8 mouse cellular contexts compared by ENCODE assay signal in genomic region chr12:79966289-79966615, GRCm38 (mm10).
A peak's percentile ranks its signal among the peaks of the same experiment; 100 is the strongest.
DNase-seq lines count a peak whose midpoint lies in the region; ATAC-seq and TF ChIP-seq lines count a peak whose summit lies in the region.
"Had no signal": no experiment of that assay in that cellular context is flagged by ENCODE, and none has a peak within 500 bp of the region (broad histone marks: within the 10 kb centered on the region; RNA-seq: fewer than 3 reads in every experiment).

No protein-coding gene starts in this region.

- no peak for DNase-seq in lung, postnatal 0 days (ENCODE audit: low spot score)
- no peak for DNase-seq in lung, postnatal 14 days
- no peak for DNase-seq in adipocyte (ENCODE audit: low spot score)
- DNase-seq in left cerebral cortex, postnatal 10 days (ENCODE audit: extremely low spot score in 1 of 2, low spot score in 2 of 2) = no peak
- DNase-seq: layer of hippocampus, adult 9-11 months had no signal

- H3K9me3 ChIP-seq in lung, postnatal 0 days (ENCODE audit: low read length) = no peaks in the 10 kb centered on the region
- H3K9me3 ChIP-seq in forebrain, embryonic 15.5 days = no peaks in the 10 kb centered on the region
- no peaks in the 10 kb centered on the region for H3K9me3 ChIP-seq in limb, embryonic 12.5 days
- H3K9me3 ChIP-seq in stomach, embryonic 14.5 days (ENCODE audit: control insufficient read depth, low read depth, low read length) = no peaks in the 10 kb centered on the region

- peak overlapping the region; percentile 75; the same call in 1 of the 2 replicates for H3K4me2 ChIP-seq in lung, postnatal 0 days (replicated peaks; ENCODE audit: low read depth, low read length)
- H3K4me2 ChIP-seq in forebrain, embryonic 15.5 days (replicated peaks) = peak overlapping the region; percentile 79
- H3K4me2 ChIP-seq in limb, embryonic 12.5 days = peak overlapping the region; percentile 59
- peak overlapping the region; percentile 52; the same call in 1 of the 2 replicates for H3K4me2 ChIP-seq in stomach, embryonic 14.5 days (replicated peaks; ENCODE audit: low read depth, low read length)

- 48% methylated on average over 6 of the region's 6 CpGs for WGBS in lung, postnatal 0 days
- 75% methylated on average over 6 of the region's 6 CpGs for WGBS in forebrain, embryonic 15.5 days
- 57% methylated on average over 6 of the region's 6 CpGs for WGBS in limb, embryonic 12.5 days
- WGBS in stomach, embryonic 14.5 days = 28% methylated on average over 6 of the region's 6 CpGs

- H3K4me3 ChIP-seq in lung, postnatal 0 days (ENCODE audit: low read depth, low read length) = peak overlapping the region; percentile 43; the same call in 1 of the 2 replicates
- no peak overlapping the region for H3K4me3 ChIP-seq in forebrain, embryonic 15.5 days
- H3K4me3 ChIP-seq in limb, embryonic 12.5 days (replicated peaks) = no peak overlapping the region
- no peak overlapping the region for H3K4me3 ChIP-seq in stomach, embryonic 14.5 days (ENCODE audit: low read depth, low read length)

- H3K4me1 ChIP-seq in lung, postnatal 0 days (ENCODE audit: insufficient read depth, low read depth, low read length) = peaks cover 45% of the 10 kb centered on the region
- H3K4me1 ChIP-seq in forebrain, embryonic 15.5 days = peaks cover 33% of the 10 kb centered on the region
- H3K4me1 ChIP-seq in limb, embryonic 12.5 days (replicated peaks) = peaks cover 65% of the 10 kb centered on the region
- H3K4me1 ChIP-seq in stomach, embryonic 14.5 days (ENCODE audit: control insufficient read depth, insufficient read depth, low read length) = peaks cover 56% of the 10 kb centered on the region

- ATAC-seq in lung, postnatal 0 days = no peak; the same call in 1 of the 2 replicates
- ATAC-seq in forebrain, embryonic 15.5 days (replicated peaks) = no peak
- no peak for ATAC-seq in limb, embryonic 12.5 days (ENCODE audit: insufficient number of reproducible peaks, insufficient read depth, low FRiP score, low TSS enrichment, low read depth)
- no peak for ATAC-seq in stomach, embryonic 14.5 days (ENCODE audit: insufficient number of reproducible peaks, insufficient read depth, low FRiP score, low read depth)

- H3K27me3 ChIP-seq in lung, postnatal 0 days (replicated peaks; ENCODE audit: insufficient read depth, low read length) = no peaks in the 10 kb centered on the region
- no peaks in the 10 kb centered on the region for H3K27me3 ChIP-seq in forebrain, embryonic 15.5 days
- no peaks in the 10 kb centered on the region for H3K27me3 ChIP-seq in limb, embryonic 12.5 days
- no peaks in the 10 kb centered on the region for H3K27me3 ChIP-seq in stomach, embryonic 14.5 days (ENCODE audit: control insufficient read depth, insufficient read depth, low read length)

- TF ChIP-seq CTCF in lung, postnatal 0 days (IDR thresholded peaks at IDR 0.05) = no peak

- H3K9ac ChIP-seq in lung, postnatal 0 days (replicated peaks; ENCODE audit: low read depth) = no peak overlapping the region
- H3K9ac ChIP-seq in forebrain, embryonic 15.5 days (replicated peaks) = no peak overlapping the region
- H3K9ac ChIP-seq in limb, embryonic 12.5 days (replicated peaks) = peak overlapping the region; percentile 57; the same call in 1 of the 2 replicates
- peak overlapping the region; percentile 43; the same call in 1 of the 2 replicates for H3K9ac ChIP-seq in stomach, embryonic 14.5 days (replicated peaks; ENCODE audit: low read depth, low read length)

- intact Hi-C loops in left cerebral cortex, postnatal 10 days (cut with DNase I) = loop anchor here (5.0 kb wide), 1 partner anchor 354 kb away; no protein-coding TSS in a partner anchor

- peak overlapping the region; percentile 69 for H3K27ac ChIP-seq in lung, postnatal 0 days (ENCODE audit: low read length)
- peak overlapping the region; percentile 73 for H3K27ac ChIP-seq in forebrain, embryonic 15.5 days (replicated peaks)
- peak overlapping the region; percentile 83 for H3K27ac ChIP-seq in limb, embryonic 12.5 days
- H3K27ac ChIP-seq in stomach, embryonic 14.5 days (ENCODE audit: low read length) = peak overlapping the region; percentile 94

- no peaks in the 10 kb centered on the region for H3K36me3 ChIP-seq in lung, postnatal 0 days (ENCODE audit: insufficient read depth, low read length)
- H3K36me3 ChIP-seq in forebrain, embryonic 15.5 days = no peaks in the 10 kb centered on the region
- no peaks in the 10 kb centered on the region for H3K36me3 ChIP-seq in limb, embryonic 12.5 days
- no peaks in the 10 kb centered on the region for H3K36me3 ChIP-seq in stomach, embryonic 14.5 days (ENCODE audit: control insufficient read depth, insufficient read depth, low read length)

- TF ChIP-seq EP300 in lung, postnatal 0 days (IDR thresholded peaks at IDR 0.05) = no peak

Comparison
In these comparisons a context has a peak if more than half of its experiments do, and no peak if none do; other contexts are left out.
1. H3K9ac ChIP-seq: peak in limb, embryonic 12.5 days (single experiment) and stomach, embryonic 14.5 days (single experiment); none in lung, postnatal 0 days (single experiment) and forebrain, embryonic 15.5 days (single experiment).
2. Peak in every context shown above with its lines, with median percentiles within 50 percentile points of each other: H3K27ac ChIP-seq and H3K4me2 ChIP-seq.